Mouse (Mus musculus): ENCODE data around the gene Hhat. TPM values are rescaled to one million over a fixed set of nuclear protein-coding genes. Genes with fewer than 3 reads are reported as not detected.

Hhat gene
- polyA plus RNA-seq, 1 experiment from 2014 or later: 9.6 TPM

GRCm38 (mm10) chr1:192533016-192533415 is 238.0 kb downstream of the Hhat start:
- no peak for ATAC-seq
- Histone ChIP-seq H3K4me3 (ENCODE audit: low read length) (no peak overlapping the region), H3K36me3 (ENCODE audit: control insufficient read depth, insufficient read depth, low read length) (no peaks in the 10 kb centered on the region), H3K9me3 (ENCODE audit: control insufficient read depth, low read length) (no peaks in the 10 kb centered on the region), H3K4me2 (ENCODE audit: low read depth, low read length) (no peak overlapping the region), H3K9ac (ENCODE audit: low read depth, low read length) (no peak overlapping the region), H3K27me3 (replicated peaks; ENCODE audit: control insufficient read depth, insufficient read depth, low read length) (no peaks in the 10 kb centered on the region), H3K27ac (ENCODE audit: low read length) (no peak overlapping the region), H3K4me1 (ENCODE audit: control insufficient read depth, insufficient read depth, low read length) (no peaks in the 10 kb centered on the region)

GRCm38 (mm10) chr1:192532212-192532611 is 238.8 kb downstream of the Hhat start:
- Histone ChIP-seq H3K27ac (ENCODE audit: low read length) (no peak overlapping the region), H3K4me1 (ENCODE audit: control insufficient read depth, insufficient read depth, low read length) (no peaks in the 10 kb centered on the region), H3K9me3 (ENCODE audit: control insufficient read depth, low read length) (no peaks in the 10 kb centered on the region), H3K4me3 (ENCODE audit: low read length) (no peak overlapping the region), H3K9ac (ENCODE audit: low read depth, low read length) (no peak overlapping the region), H3K27me3 (replicated peaks; ENCODE audit: control insufficient read depth, insufficient read depth, low read length) (no peaks in the 10 kb centered on the region), H3K4me2 (ENCODE audit: low read depth, low read length) (no peak overlapping the region), H3K36me3 (ENCODE audit: control insufficient read depth, insufficient read depth, low read length) (no peaks in the 10 kb centered on the region)
- 49% methylated on average over 2 of the region's 2 CpGs for WGBS
- no peak for ATAC-seq

- Histone ChIP-seq H3K9me3 (ENCODE audit: control insufficient read depth, low read length) (no peaks in the 10 kb centered on the region), H3K4me2 (ENCODE audit: low read depth, low read length) (no peak overlapping the region), H3K27ac (ENCODE audit: low read length) (no peak overlapping the region), H3K4me1 (ENCODE audit: control insufficient read depth, insufficient read depth, low read length) (no peaks in the 10 kb centered on the region), H3K27me3 (replicated peaks; ENCODE audit: control insufficient read depth, insufficient read depth, low read length) (no peaks in the 10 kb centered on the region), H3K36me3 (ENCODE audit: control insufficient read depth, insufficient read depth, low read length) (no peaks in the 10 kb centered on the region), H3K9ac (ENCODE audit: low read depth, low read length) (no peak overlapping the region), H3K4me3 (ENCODE audit: low read length) (no peak overlapping the region)
- 72% methylated on average over 2 of the region's 2 CpGs for WGBS
- ATAC-seq: no peak
Measured at GRCm38 (mm10) chr1:192531490-192532146, 239.4 kb downstream of the Hhat start.

GRCm38 (mm10) chr1:192525711-192526350 is 245.2 kb downstream of the Hhat start:
- Histone ChIP-seq H3K4me3 (ENCODE audit: low read length) (no peak overlapping the region), H3K9ac (ENCODE audit: low read depth, low read length) (no peak overlapping the region), H3K4me1 (ENCODE audit: control insufficient read depth, insufficient read depth, low read length) (peaks cover 7% of the 10 kb centered on the region), H3K4me2 (ENCODE audit: low read depth, low read length) (no peak overlapping the region), H3K36me3 (ENCODE audit: control insufficient read depth, insufficient read depth, low read length) (no peaks in the 10 kb centered on the region), H3K9me3 (ENCODE audit: control insufficient read depth, low read length) (no peaks in the 10 kb centered on the region), H3K27ac (ENCODE audit: low read length) (no peak overlapping the region), H3K27me3 (replicated peaks; ENCODE audit: control insufficient read depth, insufficient read depth, low read length) (no peaks in the 10 kb centered on the region)
- no peak for ATAC-seq
- 75% methylated on average over 14 of the region's 14 CpGs for WGBS

GRCm38 (mm10) chr1:192522376-192523178 is 248.4 kb downstream of the Hhat start:
- H3K4me3 ChIP-seq (ENCODE audit: low read length): no peak overlapping the region
- ATAC-seq: no peak
- 51% methylated on average over 12 of the region's 12 CpGs for WGBS

GRCm38 (mm10) chr1:192520836-192521435 is 250.1 kb downstream of the Hhat start:
- H3K4me2 ChIP-seq (ENCODE audit: low read depth, low read length): no peak overlapping the region

More at GRCm38 (mm10) chr1:192522376-192523178, 248.4 kb downstream of the Hhat start:
- Histone ChIP-seq H3K27ac (ENCODE audit: low read length) (no peak overlapping the region), H3K9me3 (ENCODE audit: control insufficient read depth, low read length) (no peaks in the 10 kb centered on the region), H3K27me3 (replicated peaks; ENCODE audit: control insufficient read depth, insufficient read depth, low read length) (no peaks in the 10 kb centered on the region), H3K4me2 (ENCODE audit: low read depth, low read length) (no peak overlapping the region), H3K4me1 (ENCODE audit: control insufficient read depth, insufficient read depth, low read length) (peaks cover 7% of the 10 kb centered on the region), H3K36me3 (ENCODE audit: control insufficient read depth, insufficient read depth, low read length) (no peaks in the 10 kb centered on the region), H3K9ac (ENCODE audit: low read depth, low read length) (no peak overlapping the region)

GRCm38 (mm10) chr1:192519713-192520112 is 251.3 kb downstream of the Hhat start:
- Histone ChIP-seq H3K4me2 (ENCODE audit: low read depth, low read length) (no peak overlapping the region), H3K4me1 (ENCODE audit: control insufficient read depth, insufficient read depth, low read length) (peaks cover 7% of the 10 kb centered on the region), H3K27me3 (replicated peaks; ENCODE audit: control insufficient read depth, insufficient read depth, low read length) (no peaks in the 10 kb centered on the region), H3K9me3 (ENCODE audit: control insufficient read depth, low read length) (no peaks in the 10 kb centered on the region), H3K36me3 (ENCODE audit: control insufficient read depth, insufficient read depth, low read length) (no peaks in the 10 kb centered on the region), H3K9ac (ENCODE audit: low read depth, low read length) (no peak overlapping the region), H3K4me3 (ENCODE audit: low read length) (no peak overlapping the region), H3K27ac (ENCODE audit: low read length) (no peak overlapping the region)
- no peak for ATAC-seq
- 76% methylated on average over 1 of the region's 1 CpGs for WGBS

More at GRCm38 (mm10) chr1:192520836-192521435, 250.1 kb downstream of the Hhat start:
- H3K27me3 ChIP-seq (replicated peaks; ENCODE audit: control insufficient read depth, insufficient read depth, low read length): no peaks in the 10 kb centered on the region
- H3K27ac ChIP-seq (ENCODE audit: low read length): no peak overlapping the region
- H3K4me1 ChIP-seq (ENCODE audit: control insufficient read depth, insufficient read depth, low read length): peaks cover 7% of the 10 kb centered on the region
- no peak overlapping the region for H3K9ac ChIP-seq (ENCODE audit: low read depth, low read length)
- H3K9me3 ChIP-seq (ENCODE audit: control insufficient read depth, low read length): no peaks in the 10 kb centered on the region
- H3K4me3 ChIP-seq (ENCODE audit: low read length): no peak overlapping the region
- no peaks in the 10 kb centered on the region for H3K36me3 ChIP-seq (ENCODE audit: control insufficient read depth, insufficient read depth, low read length)
- no peak for ATAC-seq
- WGBS: 44% methylated on average over 13 of the region's 13 CpGs

- H3K4me1 ChIP-seq (ENCODE audit: control insufficient read depth, insufficient read depth, low read length): no peaks in the 10 kb centered on the region
- peak; percentile 45; the same call in 1 of the 2 replicates for ATAC-seq
- no peaks in the 10 kb centered on the region for H3K9me3 ChIP-seq (ENCODE audit: control insufficient read depth, low read length)
- H3K27me3 ChIP-seq (replicated peaks; ENCODE audit: control insufficient read depth, insufficient read depth, low read length): no peaks in the 10 kb centered on the region
- H3K9ac ChIP-seq (ENCODE audit: low read depth, low read length): no peak overlapping the region
- H3K36me3 ChIP-seq (ENCODE audit: control insufficient read depth, insufficient read depth, low read length): no peaks in the 10 kb centered on the region
- no peak overlapping the region for H3K4me3 ChIP-seq (ENCODE audit: low read length)
- 78% methylated on average over 3 of the region's 3 CpGs for WGBS
- H3K27ac ChIP-seq (ENCODE audit: low read length): no peak overlapping the region
- no peak overlapping the region for H3K4me2 ChIP-seq (ENCODE audit: low read depth, low read length)
Measured at GRCm38 (mm10) chr1:192515373-192515772, 255.7 kb downstream of the Hhat start.

- no peaks in the 10 kb centered on the region for H3K27me3 ChIP-seq (replicated peaks; ENCODE audit: control insufficient read depth, insufficient read depth, low read length)
- ATAC-seq: no peak
- H3K9ac ChIP-seq (ENCODE audit: low read depth, low read length): no peak overlapping the region
- no peak overlapping the region for H3K4me3 ChIP-seq (ENCODE audit: low read length)
- no peaks in the 10 kb centered on the region for H3K4me1 ChIP-seq (ENCODE audit: control insufficient read depth, insufficient read depth, low read length)
- 98% methylated on average over 1 of the region's 1 CpGs for WGBS
- no peaks in the 10 kb centered on the region for H3K9me3 ChIP-seq (ENCODE audit: control insufficient read depth, low read length)
- no peak overlapping the region for H3K4me2 ChIP-seq (ENCODE audit: low read depth, low read length)
- no peaks in the 10 kb centered on the region for H3K36me3 ChIP-seq (ENCODE audit: control insufficient read depth, insufficient read depth, low read length)
- no peak overlapping the region for H3K27ac ChIP-seq (ENCODE audit: low read length)
Measured at GRCm38 (mm10) chr1:192512821-192513220, 258.2 kb downstream of the Hhat start.
